Mouse (Mus musculus) spleen, adult 2 months (tissue): ENCODE results near the gene Galnt3.

ENCODE experiments used
- CTCF ChIP-seq: fragments of 200-500 bp; IDR thresholded peaks from 2 replicates; pipeline ENCODE4 v1.5.1; 2011; ENCODE audit warnings: mild to moderate bottlenecking, inconsistent platforms; ENCODE audit not compliant: insufficient read depth, insufficient read length, insufficient replicate concordance; ENCODE audit errors: extremely low read depth
- POLR2A ChIP-seq: fragments of 200-500 bp; IDR thresholded peaks from 2 replicates; pipeline ENCODE4 v1.6.1; 2011; ENCODE audit warnings: low read depth, low read length, inconsistent platforms

GRCm38 (mm10) chr2:66094622-66095181 is 30.1 kb downstream of the Galnt3 start:
- TF ChIP-seq CTCF: no peak
- no peak for TF ChIP-seq POLR2A
